Mouse (Mus musculus): ENCODE measurements around the gene Misp.

GRCm38 (mm10) chr10:79797326-79797725 is 23.5 kb upstream of the Misp start:
- 0 out of 2 replicates have a peak, but pooled peaks have one; percentile 18 for TF ChIP-seq POLR2A (IDR thresholded peaks at IDR 0.05; ENCODE audit: insufficient read depth, low read depth, low read length)
- no peak for TF ChIP-seq CTCF (IDR thresholded peaks at IDR 0.05)
- TF ChIP-seq EP300 (IDR thresholded peaks at IDR 0.05; ENCODE audit: insufficient read depth, low read depth, low read length): peak; percentile 38; the same call in 1 of the 2 replicates

All from heart, adult 2 months (tissue).